Mouse (Mus musculus) layer of hippocampus, adult 18-20 months (tissue): ENCODE data around the gene Gse1. TPM values are rescaled to one million over a fixed set of nuclear protein-coding genes. Genes with fewer than 3 reads are reported as not detected.

ENCODE experiments used
- DNase-seq, 2 experiments: peaks; one replicate each; pipeline ENCODE4 v3.0.0; 2022; ENCODE audit warnings: low spot score in 2 of 2
- total RNA-seq, 2 experiments: library from RNA; stranded (reverse); gene quantifications; 2 replicates each; pipeline ENCODE4 v1.2.3; 2021

The Gse1 gene
- total RNA-seq, 2 experiments from 2014 or later = 142 to 146 TPM

- DNase-seq = no peak
Measured at GRCm38 (mm10) chr8:120509136-120510034, 281.1 kb downstream of the Gse1 start.

GRCm38 (mm10) chr8:120510035-120510416, 281.8 kb downstream of the Gse1 start:
- no peak for DNase-seq

GRCm38 (mm10) chr8:120510863-120511457, 282.7 kb downstream of the Gse1 start:
- no peak for DNase-seq

- DNase-seq = no peak
Measured at GRCm38 (mm10) chr8:120511737-120512136, 283.5 kb downstream of the Gse1 start.

- no peak for DNase-seq
Measured at GRCm38 (mm10) chr8:120512326-120512725, 284.1 kb downstream of the Gse1 start.

GRCm38 (mm10) chr8:120513145-120513544, 284.9 kb downstream of the Gse1 start:
- no peak for DNase-seq

GRCm38 (mm10) chr8:120513638-120514461, 285.6 kb downstream of the Gse1 start:
- DNase-seq = no peak

GRCm38 (mm10) chr8:120515214-120515613, 287.0 kb downstream of the Gse1 start:
- no peak for DNase-seq

GRCm38 (mm10) chr8:120515650-120516049, 287.4 kb downstream of the Gse1 start:
- no peak for DNase-seq

- no peak for DNase-seq
Measured at GRCm38 (mm10) chr8:120516182-120516755, 288.0 kb downstream of the Gse1 start.

- no peak for DNase-seq
Measured at GRCm38 (mm10) chr8:120517666-120518410, 289.6 kb downstream of the Gse1 start.

GRCm38 (mm10) chr8:120518736-120519534, 290.7 kb downstream of the Gse1 start:
- DNase-seq = peak in 1 of 2 experiments; percentile 70

- no peak for DNase-seq
Measured at GRCm38 (mm10) chr8:120520287-120520686, 292.0 kb downstream of the Gse1 start.

- no peak for DNase-seq
Measured at GRCm38 (mm10) chr8:120520707-120521590, 292.7 kb downstream of the Gse1 start.

GRCm38 (mm10) chr8:120521591-120521965, 293.3 kb downstream of the Gse1 start:
- DNase-seq = no peak

- peak in 1 of 2 experiments; percentile 71 for DNase-seq
Measured at GRCm38 (mm10) chr8:120523641-120524040, 295.4 kb downstream of the Gse1 start.

GRCm38 (mm10) chr8:120525135-120525534, 296.9 kb downstream of the Gse1 start:
- DNase-seq = no peak

GRCm38 (mm10) chr8:120525832-120526231, 297.6 kb downstream of the Gse1 start:
- DNase-seq = no peak

- DNase-seq = no peak
Measured at GRCm38 (mm10) chr8:120526577-120526976, 298.3 kb downstream of the Gse1 start.
